In genomic region chr17:32362686-32363085, GRCm38 (mm10) we compare ENCODE assay signal across 9 mouse cellular contexts. TPM values are rescaled to one million over a fixed set of nuclear protein-coding genes. Genes with fewer than 3 reads are reported as not detected.
DNase-seq lines count a peak whose midpoint lies in the region; ATAC-seq lines count a peak whose summit lies in the region.
"Had no signal": no experiment of that assay in that cellular context is flagged by ENCODE, and none has a peak within 500 bp of the region (broad histone marks: within the 10 kb centered on the region; RNA-seq: fewer than 3 reads in every experiment).

No protein-coding gene starts in this region.

- peak overlapping the region; percentile 72; the same call in 1 of the 2 replicates for H3K4me2 ChIP-seq in heart, embryonic 14.5 days (ENCODE audit: low read length)
- H3K4me2 ChIP-seq in embryonic facial prominence, embryonic 13.5 days, result peak overlapping the region; percentile 86
- H3K4me2 ChIP-seq in intestine, embryonic 14.5 days (ENCODE audit: low read length), result peak overlapping the region; percentile 91
- peak overlapping the region; percentile 64 for H3K4me2 ChIP-seq in midbrain, embryonic 15.5 days

- H3K4me1 ChIP-seq in heart, embryonic 14.5 days (ENCODE audit: control insufficient read depth in 2 of 2, insufficient read depth in 2 of 2, low read length in 2 of 2), result peaks cover 7 to 23% of the 10 kb centered on the region in 2 experiments
- H3K4me1 ChIP-seq in embryonic facial prominence, embryonic 13.5 days, result peaks cover 27% of the 10 kb centered on the region
- H3K4me1 ChIP-seq in intestine, embryonic 14.5 days (replicated peaks; ENCODE audit: control insufficient read depth, insufficient read depth, low read length), result peaks cover 15% of the 10 kb centered on the region
- H3K4me1 ChIP-seq in midbrain, embryonic 15.5 days, result peaks cover 28% of the 10 kb centered on the region

- DNase-seq in heart, postnatal 10 days, result no peak
- no peak for DNase-seq in intestine, embryonic 14.5 days (ENCODE audit: low spot score)
- DNase-seq in layer of hippocampus, postnatal 14 days (ENCODE audit: low spot score in 2 of 2), result no peak
- DNase-seq in adrenal gland, postnatal 10 days, result no peak
- DNase-seq: lung, postnatal 4 days had no signal

- WGBS in heart, embryonic 14.5 days, result 77% methylated on average over 4 of the region's 4 CpGs
- 82% methylated on average over 4 of the region's 4 CpGs for WGBS in embryonic facial prominence, embryonic 13.5 days
- 78% methylated on average over 4 of the region's 4 CpGs for whole genome bisulfite sequencing in intestine, embryonic 14.5 days
- 81% methylated on average over 4 of the region's 4 CpGs for WGBS in midbrain, embryonic 15.5 days

- H3K9me3 ChIP-seq in heart, embryonic 14.5 days (ENCODE audit: control insufficient read depth, low read length), result no peaks in the 10 kb centered on the region
- no peaks in the 10 kb centered on the region for H3K9me3 ChIP-seq in embryonic facial prominence, embryonic 13.5 days
- no peaks in the 10 kb centered on the region for H3K9me3 ChIP-seq in intestine, embryonic 14.5 days (ENCODE audit: control insufficient read depth, low read length)
- H3K9me3 ChIP-seq in midbrain, embryonic 15.5 days, result no peaks in the 10 kb centered on the region

- intact Hi-C loops in heart, postnatal 10 days (cut with DNase I), result no loop called here

- no peaks in the 10 kb centered on the region for H3K27me3 ChIP-seq in heart, embryonic 14.5 days (ENCODE audit: control insufficient read depth, insufficient read depth, low read length)
- H3K27me3 ChIP-seq in embryonic facial prominence, embryonic 13.5 days, result no peaks in the 10 kb centered on the region
- H3K27me3 ChIP-seq in intestine, embryonic 14.5 days (replicated peaks; ENCODE audit: control insufficient read depth, insufficient read depth, low read length), result no peaks in the 10 kb centered on the region
- H3K27me3 ChIP-seq in midbrain, embryonic 15.5 days (replicated peaks), result no peaks in the 10 kb centered on the region

- no peak overlapping the region; the same call in 1 of the 2 replicates for H3K9ac ChIP-seq in heart, embryonic 14.5 days (ENCODE audit: low read length)
- peak overlapping the region; percentile 96 for H3K9ac ChIP-seq in embryonic facial prominence, embryonic 13.5 days
- peak overlapping the region; percentile 97 for H3K9ac ChIP-seq in intestine, embryonic 14.5 days (ENCODE audit: low read length)
- no peak overlapping the region for H3K9ac ChIP-seq in midbrain, embryonic 15.5 days

- no peak overlapping the region for H3K27ac ChIP-seq in heart, embryonic 14.5 days (replicated peaks in 1 of 2; ENCODE audit: control insufficient read depth in 1 of 2, insufficient read depth in 1 of 2, low read depth in 2 of 2, low read length in 2 of 2)
- no peak overlapping the region for H3K27ac ChIP-seq in embryonic facial prominence, embryonic 13.5 days
- H3K27ac ChIP-seq in intestine, embryonic 14.5 days (ENCODE audit: low read depth), result no peak overlapping the region
- no peak overlapping the region for H3K27ac ChIP-seq in midbrain, embryonic 15.5 days

- H3K4me3 ChIP-seq in heart, embryonic 14.5 days (ENCODE audit: control insufficient read depth in 1 of 2, insufficient read depth in 1 of 2, low read depth in 1 of 2, low read length in 2 of 2), result peak overlapping the region in 1 of 2 experiments; percentile 85; a peak in 1 of 4 replicates
- peak overlapping the region; percentile 94 for H3K4me3 ChIP-seq in embryonic facial prominence, embryonic 13.5 days
- 0 out of 2 replicates have a peak overlapping the region, but pooled peaks have one; percentile 94 for H3K4me3 ChIP-seq in intestine, embryonic 14.5 days (ENCODE audit: low read depth, low read length)
- H3K4me3 ChIP-seq in midbrain, embryonic 15.5 days, result peak overlapping the region; percentile 84; the same call in 1 of the 2 replicates

- H3K36me3 ChIP-seq in heart, embryonic 14.5 days (ENCODE audit: control insufficient read depth, insufficient read depth, low read length), result peaks cover 56% of the 10 kb centered on the region
- peaks cover 53% of the 10 kb centered on the region for H3K36me3 ChIP-seq in embryonic facial prominence, embryonic 13.5 days
- peaks cover 51% of the 10 kb centered on the region for H3K36me3 ChIP-seq in intestine, embryonic 14.5 days (ENCODE audit: control insufficient read depth, insufficient read depth, low read length)
- H3K36me3 ChIP-seq in midbrain, embryonic 15.5 days (replicated peaks), result peaks cover 41% of the 10 kb centered on the region

- ATAC-seq in heart, embryonic 14.5 days (ENCODE audit: insufficient number of reproducible peaks, insufficient read depth, low FRiP score, low read depth), result no peak
- no peak for ATAC-seq in embryonic facial prominence, embryonic 13.5 days (ENCODE audit: insufficient number of reproducible peaks, insufficient read depth, low FRiP score, low TSS enrichment, low read depth)
- no peak for ATAC-seq in intestine, embryonic 14.5 days (replicated peaks; ENCODE audit: low FRiP score, low TSS enrichment, low read depth)
- no peak for ATAC-seq in midbrain, embryonic 15.5 days (replicated peaks)
- ATAC-seq in granulocyte monocyte progenitor cell, adult 5-6 weeks (replicated peaks; ENCODE audit: poor library complexity, severe bottlenecking), result no peak; the same call in 1 of the 2 replicates

RNA-seq across cellular contexts. Expression of gene Akap8l, which starts 12.3 kb away (rescaled TPM):
- 83.5 and 84.1 TPM in 2 replicates for polyA plus RNA-seq in heart, embryonic 14.5 days (2014; fragmentation: Nextera tagmentation; extraction: Ambion mirVana)
- 10 to 100 TPM; 46.6 to 51.8 TPM for total RNA-seq in heart, postnatal 10 days (2021)
- 110 and 113 TPM in 2 replicates for polyA plus RNA-seq in embryonic facial prominence, embryonic 13.5 days (2015; fragmentation: Nextera tagmentation; extraction: Ambion mirVana)
- 64.4 and 79.0 TPM in 2 replicates for polyA plus RNA-seq in intestine, embryonic 14.5 days (2014; fragmentation: Nextera tagmentation; extraction: Ambion mirVana)
- 182 and 187 TPM in 2 replicates for polyA plus RNA-seq in midbrain, embryonic 15.5 days (2015; fragmentation: Nextera tagmentation; extraction: Ambion mirVana)
- total RNA-seq in granulocyte monocyte progenitor cell, adult 5-6 weeks (2014; fragmentation: Nextera tagmentation), result 31.6 and 55.2 TPM in 2 replicates
- 58.8 and 65.8 TPM in 2 replicates for total RNA-seq in granulocyte monocyte progenitor cell, adult 5-6 weeks (2017)
- total RNA-seq in layer of hippocampus, postnatal 14 days (2021), result 100 to 1,000 TPM; 134 to 157 TPM
- total RNA-seq in adrenal gland, postnatal 10 days (2021), result 100 to 1,000 TPM in 1 of 2 experiments, 10 to 100 TPM in 1; 61.0 to 112 TPM

RNA-seq across cellular contexts. Expression of gene Wiz, which starts 26.6 kb away (rescaled TPM):
- 18.2 and 19.5 TPM in 2 replicates for polyA plus RNA-seq in heart, embryonic 14.5 days (2014; fragmentation: Nextera tagmentation; extraction: Ambion mirVana)
- 10 to 100 TPM; 29.5 to 30.7 TPM for total RNA-seq in heart, postnatal 10 days (2021)
- 25.3 and 28.7 TPM in 2 replicates for polyA plus RNA-seq in embryonic facial prominence, embryonic 13.5 days (2015; fragmentation: Nextera tagmentation; extraction: Ambion mirVana)
- polyA plus RNA-seq in intestine, embryonic 14.5 days (2014; fragmentation: Nextera tagmentation; extraction: Ambion mirVana), result 30.8 and 32.3 TPM in 2 replicates
- 46.7 and 47.8 TPM in 2 replicates for polyA plus RNA-seq in midbrain, embryonic 15.5 days (2015; fragmentation: Nextera tagmentation; extraction: Ambion mirVana)
- total RNA-seq in granulocyte monocyte progenitor cell, adult 5-6 weeks (2014; fragmentation: Nextera tagmentation), result 33.7 and 36.7 TPM in 2 replicates
- 4.7 and 5.5 TPM in 2 replicates for total RNA-seq in granulocyte monocyte progenitor cell, adult 5-6 weeks (2017)
- total RNA-seq in layer of hippocampus, postnatal 14 days (2021), result 10 to 100 TPM; 66.8 to 74.7 TPM
- total RNA-seq in adrenal gland, postnatal 10 days (2021), result 10 to 100 TPM; 38.3 to 44.9 TPM

RNA-seq across cellular contexts. Expression of gene Rasal3, which starts 40.7 kb away (rescaled TPM):
- 0.67 and 0.76 TPM in 2 replicates for polyA plus RNA-seq in heart, embryonic 14.5 days (2014; fragmentation: Nextera tagmentation; extraction: Ambion mirVana)
- total RNA-seq in heart, postnatal 10 days (2021), result 1 to 10 TPM in 1 of 2 experiments, under 1 TPM in 1; 0.55 to 1.3 TPM
- polyA plus RNA-seq in embryonic facial prominence, embryonic 13.5 days (2015; fragmentation: Nextera tagmentation; extraction: Ambion mirVana), result 1.2 and 1.5 TPM in 2 replicates
- polyA plus RNA-seq in intestine, embryonic 14.5 days (2014; fragmentation: Nextera tagmentation; extraction: Ambion mirVana), result 2.1 and 2.2 TPM in 2 replicates
- polyA plus RNA-seq in midbrain, embryonic 15.5 days (2015; fragmentation: Nextera tagmentation; extraction: Ambion mirVana), result 0.54 and 0.74 TPM in 2 replicates
- 44.1 and 84.5 TPM in 2 replicates for total RNA-seq in granulocyte monocyte progenitor cell, adult 5-6 weeks (2014; fragmentation: Nextera tagmentation)
- total RNA-seq in granulocyte monocyte progenitor cell, adult 5-6 weeks (2017), result 44.5 and 60.1 TPM in 2 replicates
- total RNA-seq in layer of hippocampus, postnatal 14 days (2021), result 1 to 10 TPM; 2.6 to 3.1 TPM
- total RNA-seq in adrenal gland, postnatal 10 days (2021), result 1 to 10 TPM; 4.5 to 4.9 TPM

RNA-seq across cellular contexts. Expression of gene Akap8, which starts 41.6 kb away (rescaled TPM):
- 33.0 and 34.9 TPM in 2 replicates for polyA plus RNA-seq in heart, embryonic 14.5 days (2014; fragmentation: Nextera tagmentation; extraction: Ambion mirVana)
- 10 to 100 TPM; 62.0 to 72.8 TPM for total RNA-seq in heart, postnatal 10 days (2021)
- 120 and 123 TPM in 2 replicates for polyA plus RNA-seq in embryonic facial prominence, embryonic 13.5 days (2015; fragmentation: Nextera tagmentation; extraction: Ambion mirVana)
- polyA plus RNA-seq in intestine, embryonic 14.5 days (2014; fragmentation: Nextera tagmentation; extraction: Ambion mirVana), result 51.8 and 57.2 TPM in 2 replicates
- 108 and 114 TPM in 2 replicates for polyA plus RNA-seq in midbrain, embryonic 15.5 days (2015; fragmentation: Nextera tagmentation; extraction: Ambion mirVana)
- total RNA-seq in granulocyte monocyte progenitor cell, adult 5-6 weeks (2014; fragmentation: Nextera tagmentation), result 58.2 and 92.9 TPM in 2 replicates
- 125 and 132 TPM in 2 replicates for total RNA-seq in granulocyte monocyte progenitor cell, adult 5-6 weeks (2017)
- total RNA-seq in layer of hippocampus, postnatal 14 days (2021), result 10 to 100 TPM; 83.8 to 86.1 TPM
- total RNA-seq in adrenal gland, postnatal 10 days (2021), result 10 to 100 TPM; 70.8 to 94.5 TPM

Comparison
In these comparisons a context has a peak if more than half of its experiments do, and no peak if none do; other contexts are left out.
1. H3K9ac ChIP-seq: peak in embryonic facial prominence, embryonic 13.5 days (single experiment) and intestine, embryonic 14.5 days (single experiment); none in heart, embryonic 14.5 days (single experiment) and midbrain, embryonic 15.5 days (single experiment).
2. RNA of gene Rasal3, which starts 40.7 kb away (total RNA-seq): 44.1 to 84.5 TPM in granulocyte monocyte progenitor cell, adult 5-6 weeks; 4.5 to 4.9 TPM in adrenal gland, postnatal 10 days, 2.6 to 3.1 TPM in layer of hippocampus, postnatal 14 days and 0.55 to 1.3 TPM in heart, postnatal 10 days; every median in the first group is over 4 times any median in the second.
3. Peak in every context shown above with its lines, with median percentiles within 50 percentile points of each other: H3K4me2 ChIP-seq.